Mouse (Mus musculus): ENCODE results near the gene Npnt. TPM values are rescaled to one million over a fixed set of nuclear protein-coding genes. Genes with fewer than 3 reads are reported as not detected.

The Npnt gene
- total RNA-seq, 2 experiments from 2014 or later, result 1.6 to 5.6 TPM

GRCm38 (mm10) chr3:132859573-132859972 is 90.5 kb downstream of the Npnt start:
- DNase-seq (ENCODE audit: low spot score), result no peak

- no peak for DNase-seq (ENCODE audit: low spot score)
Observed at GRCm38 (mm10) chr3:132858849-132859248, 91.2 kb downstream of the Npnt start.

- no peak for DNase-seq (ENCODE audit: low spot score)
Observed at GRCm38 (mm10) chr3:132856651-132857050, 93.4 kb downstream of the Npnt start.

- no peak for DNase-seq (ENCODE audit: low spot score)
Observed at GRCm38 (mm10) chr3:132855458-132856212, 94.5 kb downstream of the Npnt start.

GRCm38 (mm10) chr3:132854271-132854670 is 95.8 kb downstream of the Npnt start:
- no peak for DNase-seq (ENCODE audit: low spot score)

- DNase-seq (ENCODE audit: low spot score), result no peak
Observed at GRCm38 (mm10) chr3:132851841-132852728, 98.0 kb downstream of the Npnt start.

GRCm38 (mm10) chr3:132851417-132851816 is 98.7 kb downstream of the Npnt start:
- DNase-seq (ENCODE audit: low spot score), result no peak

- DNase-seq (ENCODE audit: low spot score), result no peak
Observed at GRCm38 (mm10) chr3:132850431-132850830, 99.7 kb downstream of the Npnt start.

- DNase-seq (ENCODE audit: low spot score), result no peak
Observed at GRCm38 (mm10) chr3:132849669-132850068, 100.4 kb downstream of the Npnt start.

GRCm38 (mm10) chr3:132842676-132843075 is 107.4 kb downstream of the Npnt start:
- DNase-seq (ENCODE audit: low spot score), result no peak

GRCm38 (mm10) chr3:132839516-132839915 is 110.6 kb downstream of the Npnt start:
- no peak for DNase-seq (ENCODE audit: low spot score)

- DNase-seq (ENCODE audit: low spot score), result no peak
Observed at GRCm38 (mm10) chr3:132838656-132839417, 111.3 kb downstream of the Npnt start.

- DNase-seq (ENCODE audit: low spot score), result no peak
Observed at GRCm38 (mm10) chr3:132837134-132837533, 113.0 kb downstream of the Npnt start.

- DNase-seq (ENCODE audit: low spot score), result no peak
Observed at GRCm38 (mm10) chr3:132835118-132835794, 114.8 kb downstream of the Npnt start.

Other genes with a start within 250 kb of the Npnt start
- 1 to 10 TPM; 8.3 to 9.1 TPM for gene Ints12, start 141.5 kb upstream of the Npnt start, total RNA-seq (2021)
- 1 to 10 TPM; 1.6 TPM for gene Gstcd, start 141.7 kb upstream of the Npnt start, total RNA-seq (2021)

Measured in gastrocnemius, adult 18-20 months (tissue).